Mouse (Mus musculus): ENCODE measurements around the gene Rsl1d1. TPM values are rescaled to one million over a fixed set of nuclear protein-coding genes. Genes with fewer than 3 reads are reported as not detected.
"Not testable (repeated sequence)": the region's sequence is repeated elsewhere in the genome, so short reads cannot be mapped to it uniquely, and the experiment has no call there.

Rsl1d1 gene
- total RNA-seq, 1 experiment from 2014 or later = 76.5 TPM

DNA sequence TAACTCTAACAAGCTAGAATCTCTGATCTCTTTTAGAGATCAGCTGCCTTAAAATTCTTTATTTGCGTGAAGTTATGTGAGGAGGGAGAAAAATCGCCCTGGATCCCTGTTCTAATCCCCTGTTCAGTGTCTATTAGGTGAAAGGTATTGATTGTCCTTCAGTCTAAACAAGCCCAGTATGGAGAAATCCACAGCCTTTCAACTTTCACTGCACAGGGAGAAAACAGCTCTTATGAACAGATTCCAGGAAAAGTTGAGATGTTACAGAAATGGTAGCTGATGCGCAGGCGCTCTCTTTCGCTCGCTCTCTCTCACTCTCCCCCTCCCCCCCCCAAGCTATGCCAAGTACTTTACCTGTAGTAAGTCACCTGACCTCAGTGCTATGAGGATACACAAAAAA is 31.5 kb downstream of the Rsl1d1 start:
- ATAC-seq (ENCODE audit: extremely low read depth, insufficient number of reproducible peaks, low FRiP score, poor library complexity, severe bottlenecking) = no peak

DNA sequence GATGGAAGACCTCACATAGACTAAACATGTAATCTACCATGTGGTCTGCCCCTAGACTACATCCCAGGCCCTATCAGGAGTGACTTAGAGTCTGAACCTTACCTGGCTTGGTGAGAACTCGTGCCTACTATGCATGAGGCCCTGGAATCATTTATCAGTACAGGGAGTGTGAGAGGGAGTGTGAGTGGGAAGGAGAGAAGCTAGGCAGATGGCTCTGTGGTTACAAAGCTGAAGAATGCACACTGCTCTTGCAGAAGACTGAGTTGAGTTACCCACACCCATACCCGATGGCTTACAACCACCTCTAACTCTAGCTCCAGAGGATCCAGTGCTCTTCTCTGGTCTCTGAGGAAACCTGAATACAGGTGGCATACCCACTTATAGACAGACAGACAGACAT is 36.7 kb downstream of the Rsl1d1 start:
- no peak for ATAC-seq (ENCODE audit: extremely low read depth, insufficient number of reproducible peaks, low FRiP score, poor library complexity, severe bottlenecking)

DNA sequence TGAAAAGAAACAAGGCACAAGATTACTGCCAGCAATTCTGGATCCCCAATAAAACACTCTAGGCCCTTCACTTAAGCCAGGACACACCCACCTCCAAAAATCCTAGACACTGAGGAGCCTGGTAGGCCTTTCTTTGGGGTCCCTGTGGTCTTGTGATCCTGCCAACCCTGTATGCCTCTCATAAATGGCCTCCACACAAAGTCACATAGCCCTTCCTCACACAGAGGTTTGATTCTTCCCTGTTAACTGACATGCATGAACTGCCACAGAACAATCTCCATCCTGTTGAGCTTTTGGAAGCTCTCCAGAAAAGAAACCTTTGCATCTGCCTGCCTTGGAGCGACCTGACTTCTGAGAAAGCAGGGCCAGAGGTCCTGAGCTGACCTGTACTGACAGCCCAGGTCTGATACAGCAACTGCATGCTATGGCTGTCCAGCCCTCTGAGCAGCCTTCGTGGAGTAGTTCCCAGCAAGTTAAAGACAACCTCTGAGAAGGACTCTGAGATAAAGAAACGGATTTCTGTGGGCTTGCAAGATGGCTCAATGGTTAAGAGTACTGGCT is 38.4 kb downstream of the Rsl1d1 start:
- no peak for ATAC-seq (ENCODE audit: extremely low read depth, insufficient number of reproducible peaks, low FRiP score, poor library complexity, severe bottlenecking)

DNA sequence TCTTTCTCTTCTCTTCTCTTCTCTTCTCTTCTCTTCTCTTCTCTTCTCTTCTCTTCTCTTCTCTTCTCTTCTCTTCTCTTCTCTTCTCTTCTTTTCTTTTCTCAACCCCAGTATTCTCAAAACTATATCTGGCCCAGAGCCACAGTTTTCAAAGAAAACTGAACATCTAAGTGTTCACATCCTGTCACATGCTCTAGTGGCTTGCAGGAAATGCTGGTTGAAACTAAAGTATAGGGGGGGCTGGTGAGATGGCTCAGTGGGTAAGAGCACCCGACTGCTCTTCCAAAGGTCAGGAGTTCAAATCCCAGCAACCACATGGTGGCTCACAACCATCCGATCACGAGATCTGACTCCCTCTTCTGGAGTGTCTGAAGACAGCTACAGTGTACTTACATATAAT is 45.4 kb downstream of the Rsl1d1 start:
- peak; percentile 39; the same call in 1 of the 2 replicates for ATAC-seq (ENCODE audit: extremely low read depth, insufficient number of reproducible peaks, low FRiP score, poor library complexity, severe bottlenecking)

- no peak for ATAC-seq (ENCODE audit: extremely low read depth, insufficient number of reproducible peaks, low FRiP score, poor library complexity, severe bottlenecking)
Measured at GRCm38 (mm10) chr16:11154500-11154899, 48.6 kb downstream of the Rsl1d1 start.

GRCm38 (mm10) chr16:11143706-11144483 is 59.2 kb downstream of the Rsl1d1 start:
- ATAC-seq (ENCODE audit: extremely low read depth, insufficient number of reproducible peaks, low FRiP score, poor library complexity, severe bottlenecking) = not testable (repeated sequence)

Other genes with a start within 250 kb of the Rsl1d1 start
- 214 and 226 TPM in 2 replicates for gene Snn, start 142.4 kb downstream of the Rsl1d1 start, total RNA-seq (2017)
- 208 and 209 TPM in 2 replicates for gene Litaf, start 137.2 kb downstream of the Rsl1d1 start, total RNA-seq (2017)
- gene Txndc11, start 68.7 kb downstream of the Rsl1d1 start, total RNA-seq (2017) = 44.1 and 46.4 TPM in 2 replicates
- gene Zc3h7a, start 26.9 kb downstream of the Rsl1d1 start, total RNA-seq (2017) = 495 and 507 TPM in 2 replicates
- gene Gspt1, start 51.0 kb upstream of the Rsl1d1 start, total RNA-seq (2017) = 44.6 and 45.8 TPM in 2 replicates
- 1.5 TPM in 1 of 2 replicates, not detected in the other for gene Tnfrsf17, start 110.5 kb upstream of the Rsl1d1 start, total RNA-seq (2017)
- gene Snx29, start 119.6 kb upstream of the Rsl1d1 start, total RNA-seq (2017) = 123 and 135 TPM in 2 replicates